Mouse (Mus musculus) neural tube, embryonic 11.5 days (tissue): ENCODE data around the gene Gpr68. TPM values are rescaled to one million over a fixed set of nuclear protein-coding genes. Genes with fewer than 3 reads are reported as not detected.

Source experiments
- ATAC-seq: fragments of 200-750 bp; cut with Nextera tagmentation; 2 replicates; pipeline ENCODE4 v1.8.0; 2017; ENCODE audit warnings: moderate number of reproducible peaks, mild to moderate bottlenecking, moderate TSS enrichment, moderate library complexity; ENCODE audit not compliant: insufficient read depth, low FRiP score, low TSS enrichment
- DNase-seq: peaks from one replicate; pipeline ENCODE4 v3.0.0-alpha.2; 2015; ENCODE audit warnings: low spot score
- H3K27ac ChIP-seq: fragments of 300-500 bp; sonication (generic); 2 replicates; pipeline ENCODE4 v1.5.1; 2014; ENCODE audit warnings: low read depth, mild to moderate bottlenecking, low read length
- H3K27me3 ChIP-seq: fragments of 300-500 bp; sonication (generic); 2 replicates; pipeline ENCODE4 v1.6.1; 2014; ENCODE audit warnings: mild to moderate bottlenecking, low read length, mixed read lengths; ENCODE audit not compliant: control insufficient read depth, insufficient read depth
- H3K36me3 ChIP-seq: fragments of 300-500 bp; sonication (generic); 2 replicates; pipeline ENCODE4 v1.6.1; 2014; ENCODE audit warnings: mild to moderate bottlenecking, low read length, moderate library complexity, mixed read lengths; ENCODE audit not compliant: control insufficient read depth, insufficient read depth
- H3K4me1 ChIP-seq: fragments of 300-500 bp; sonication (generic); 2 replicates; pipeline ENCODE4 v1.6.1; 2014; ENCODE audit warnings: low read length, mixed read lengths; ENCODE audit not compliant: control insufficient read depth, insufficient read depth
- H3K4me2 ChIP-seq: fragments of 300-500 bp; sonication (generic); 2 replicates; pipeline ENCODE4 v1.6.1; 2014; ENCODE audit warnings: low read depth, mild to moderate bottlenecking, moderate library complexity
- H3K4me3 ChIP-seq: fragments of 300-500 bp; sonication (generic); 2 replicates; pipeline ENCODE4 v1.5.1; 2014; ENCODE audit warnings: low read depth, low read length
- H3K9ac ChIP-seq: fragments of 300-500 bp; sonication (generic); 2 replicates; pipeline ENCODE4 v1.6.1; 2014; ENCODE audit warnings: mild to moderate bottlenecking, low read length
- H3K9me3 ChIP-seq: fragments of 300-500 bp; sonication (generic); 2 replicates; pipeline ENCODE4 v1.6.1; 2016; ENCODE audit warnings: low read length; ENCODE audit not compliant: control insufficient read depth
- WGBS: fragments of 180-500 bp; shearing (Covaris S2); extraction: QIAGEN DNeasy Blood & Tissue Kit; methylation state at CpG from one replicate; pipeline ENCODE4 v1.1.7; 2014; 5-methylcytosine and 5-hydroxymethylcytosine counted together
- polyA plus RNA-seq: library from polyadenylated mRNA; unstranded; fragments of >200 nt; fragmentation: Nextera tagmentation; extraction: Ambion mirVana; gene quantifications from 2 replicates; pipeline ENCODE4 v1.2.1, GENCODE M21; 2014

The Gpr68 gene
- polyA plus RNA-seq, 1 experiment from 2014 or later: 0.64 TPM

GRCm38 (mm10) chr12:100886877-100887276, 21.1 kb downstream of the Gpr68 start:
- ATAC-seq: no peak
- WGBS: 88% methylated on average over 4 of the region's 4 CpGs
- Histone ChIP-seq H3K27ac (no peak overlapping the region), H3K4me1 (no peaks in the 10 kb centered on the region), H3K36me3 (no peaks in the 10 kb centered on the region), H3K27me3 (no peaks in the 10 kb centered on the region), H3K9ac (no peak overlapping the region), H3K9me3 (no peaks in the 10 kb centered on the region), H3K4me2 (no peak overlapping the region), H3K4me3 (no peak overlapping the region)
- no peak for DNase-seq

- no peak for DNase-seq
- no peaks in the 10 kb centered on the region for H3K27me3 ChIP-seq
- H3K9ac ChIP-seq: no peak overlapping the region
- 86% methylated on average over 3 of the region's 3 CpGs for WGBS
- H3K9me3 ChIP-seq: no peaks in the 10 kb centered on the region
- H3K27ac ChIP-seq: no peak overlapping the region
- H3K36me3 ChIP-seq: no peaks in the 10 kb centered on the region
- ATAC-seq: no peak
- H3K4me3 ChIP-seq: no peak overlapping the region
- H3K4me2 ChIP-seq: no peak overlapping the region
- H3K4me1 ChIP-seq: no peaks in the 10 kb centered on the region
These were observed 22.4 kb downstream of the Gpr68 start for GRCm38 (mm10) chr12:100885585-100885984.

GRCm38 (mm10) chr12:100883168-100883567, 24.8 kb downstream of the Gpr68 start:
- H3K27me3 ChIP-seq: no peaks in the 10 kb centered on the region
- H3K27ac ChIP-seq: no peak overlapping the region
- H3K4me1 ChIP-seq: no peaks in the 10 kb centered on the region
- ATAC-seq: no peak
- no peak for DNase-seq
- no peak overlapping the region for H3K4me3 ChIP-seq
- H3K9ac ChIP-seq: no peak overlapping the region
- H3K9me3 ChIP-seq: no peaks in the 10 kb centered on the region
- WGBS: 82% methylated on average over 7 of the region's 7 CpGs
- no peaks in the 10 kb centered on the region for H3K36me3 ChIP-seq
- no peak overlapping the region for H3K4me2 ChIP-seq

GRCm38 (mm10) chr12:100878556-100878955, 29.4 kb downstream of the Gpr68 start:
- no peaks in the 10 kb centered on the region for H3K9me3 ChIP-seq
- no peak overlapping the region for H3K27ac ChIP-seq
- 91% methylated on average over 16 of the region's 16 CpGs for WGBS
- H3K4me3 ChIP-seq: no peak overlapping the region
- ATAC-seq (no peak), DNase-seq (no peak)
- no peaks in the 10 kb centered on the region for H3K27me3 ChIP-seq
- no peak overlapping the region for H3K9ac ChIP-seq
- no peaks in the 10 kb centered on the region for H3K4me1 ChIP-seq
- no peaks in the 10 kb centered on the region for H3K36me3 ChIP-seq
- no peak overlapping the region for H3K4me2 ChIP-seq

GRCm38 (mm10) chr12:100877936-100878335, 30.1 kb downstream of the Gpr68 start:
- Histone ChIP-seq H3K36me3 (no peaks in the 10 kb centered on the region), H3K9ac (no peak overlapping the region), H3K27me3 (no peaks in the 10 kb centered on the region), H3K4me1 (no peaks in the 10 kb centered on the region), H3K27ac (no peak overlapping the region), H3K4me3 (no peak overlapping the region), H3K9me3 (no peaks in the 10 kb centered on the region), H3K4me2 (no peak overlapping the region)
- DNase-seq (no peak), ATAC-seq (no peak)
- 84% methylated on average over 6 of the region's 6 CpGs for WGBS

- no peak overlapping the region for H3K9ac ChIP-seq
- H3K27ac ChIP-seq: no peak overlapping the region
- no peak overlapping the region for H3K4me2 ChIP-seq
- H3K9me3 ChIP-seq: no peaks in the 10 kb centered on the region
- H3K4me3 ChIP-seq: no peak overlapping the region
- WGBS: 90% methylated on average over 5 of the region's 6 CpGs
- no peaks in the 10 kb centered on the region for H3K4me1 ChIP-seq
- ATAC-seq (no peak), DNase-seq (no peak)
- H3K36me3 ChIP-seq: no peaks in the 10 kb centered on the region
- no peaks in the 10 kb centered on the region for H3K27me3 ChIP-seq
These were observed 32.0 kb downstream of the Gpr68 start for GRCm38 (mm10) chr12:100875960-100876359.

GRCm38 (mm10) chr12:100875553-100875952, 32.4 kb downstream of the Gpr68 start:
- DNase-seq (no peak), ATAC-seq (no peak)
- no peaks in the 10 kb centered on the region for H3K36me3 ChIP-seq
- H3K4me2 ChIP-seq: no peak overlapping the region
- WGBS: 55% methylated on average over 3 of the region's 3 CpGs
- H3K4me3 ChIP-seq: no peak overlapping the region
- no peak overlapping the region for H3K27ac ChIP-seq
- H3K9ac ChIP-seq: no peak overlapping the region
- no peaks in the 10 kb centered on the region for H3K27me3 ChIP-seq
- no peaks in the 10 kb centered on the region for H3K9me3 ChIP-seq
- H3K4me1 ChIP-seq: no peaks in the 10 kb centered on the region

- H3K27ac ChIP-seq: no peak overlapping the region
- 78% methylated on average over 3 of the region's 3 CpGs for WGBS
- DNase-seq: no peak
- H3K9me3 ChIP-seq: no peaks in the 10 kb centered on the region
- H3K4me3 ChIP-seq: no peak overlapping the region
- H3K4me1 ChIP-seq: no peaks in the 10 kb centered on the region
- H3K27me3 ChIP-seq: no peaks in the 10 kb centered on the region
- no peaks in the 10 kb centered on the region for H3K36me3 ChIP-seq
- H3K9ac ChIP-seq: no peak overlapping the region
- H3K4me2 ChIP-seq: no peak overlapping the region
- ATAC-seq: no peak
These were observed 34.4 kb downstream of the Gpr68 start for GRCm38 (mm10) chr12:100873612-100874011.

GRCm38 (mm10) chr12:100871841-100872240, 36.2 kb downstream of the Gpr68 start:
- no peak overlapping the region for H3K9ac ChIP-seq
- no peaks in the 10 kb centered on the region for H3K9me3 ChIP-seq
- WGBS: 91% methylated on average over 2 of the region's 2 CpGs
- no peak overlapping the region for H3K4me2 ChIP-seq
- DNase-seq (no peak), ATAC-seq (no peak)
- no peak overlapping the region for H3K27ac ChIP-seq
- H3K4me3 ChIP-seq: no peak overlapping the region
- H3K27me3 ChIP-seq: no peaks in the 10 kb centered on the region
- H3K4me1 ChIP-seq: no peaks in the 10 kb centered on the region
- H3K36me3 ChIP-seq: no peaks in the 10 kb centered on the region
